Mouse (Mus musculus): ENCODE results near the gene Tubgcp6.

- TF ChIP-seq POLR2A (IDR thresholded peaks at IDR 0.05; ENCODE audit: extremely low read depth, insufficient read depth, low read length) (no peak), CTCF (IDR thresholded peaks at IDR 0.05; ENCODE audit: low read depth, low read length) (no peak)
Measured at GRCm38 (mm10) chr15:89141905-89142304, 19.0 kb upstream of the Tubgcp6 start.
